Mouse (Mus musculus): ENCODE results near the gene Gucd1. TPM values are rescaled to one million over a fixed set of nuclear protein-coding genes. Genes with fewer than 3 reads are reported as not detected.
"Not testable (repeated sequence)": the region's sequence is repeated elsewhere in the genome, so short reads cannot be mapped to it uniquely, and the experiment has no call there.

Gene Gucd1
- polyA plus RNA-seq, 2 experiments from 2014 or later = 16.2 to 23.0 TPM

- peak; percentile 63 for ATAC-seq
Observed at GRCm38 (mm10) chr10:75364796-75365195, 153.0 kb downstream of the Gucd1 start.

- ATAC-seq = peak; percentile 3
Observed at GRCm38 (mm10) chr10:75364214-75364690, 153.5 kb downstream of the Gucd1 start.

- ATAC-seq = no peak
Observed at GRCm38 (mm10) chr10:75355341-75355740, 162.4 kb downstream of the Gucd1 start.

- peak; percentile 97 for ATAC-seq
Observed at GRCm38 (mm10) chr10:75353838-75354241, 163.9 kb downstream of the Gucd1 start.

GRCm38 (mm10) chr10:75352541-75352940 is 165.2 kb downstream of the Gucd1 start:
- ATAC-seq = no peak

GRCm38 (mm10) chr10:75350564-75350963 is 167.2 kb downstream of the Gucd1 start:
- no peak for ATAC-seq

- ATAC-seq = no peak
Observed at GRCm38 (mm10) chr10:75345265-75345664, 172.5 kb downstream of the Gucd1 start.

- ATAC-seq = not testable (repeated sequence)
Observed at GRCm38 (mm10) chr10:75344563-75344962, 173.2 kb downstream of the Gucd1 start.

- no peak for ATAC-seq
Observed at GRCm38 (mm10) chr10:75341936-75342335, 175.8 kb downstream of the Gucd1 start.

GRCm38 (mm10) chr10:75339377-75339776 is 178.4 kb downstream of the Gucd1 start:
- no peak for ATAC-seq

- no peak for ATAC-seq
Observed at GRCm38 (mm10) chr10:75338852-75339251, 178.9 kb downstream of the Gucd1 start.

- ATAC-seq = no peak
Observed at GRCm38 (mm10) chr10:75337231-75337630, 180.5 kb downstream of the Gucd1 start.

GRCm38 (mm10) chr10:75335075-75335474 is 182.7 kb downstream of the Gucd1 start:
- no peak for ATAC-seq

- ATAC-seq = no peak
Observed at GRCm38 (mm10) chr10:75334175-75334574, 183.6 kb downstream of the Gucd1 start.

GRCm38 (mm10) chr10:75333176-75333776 is 184.5 kb downstream of the Gucd1 start:
- no peak for ATAC-seq

GRCm38 (mm10) chr10:75332268-75332667 is 185.5 kb downstream of the Gucd1 start:
- ATAC-seq = no peak

- no peak for ATAC-seq
Observed at GRCm38 (mm10) chr10:75328201-75328704, 189.5 kb downstream of the Gucd1 start.

GRCm38 (mm10) chr10:75327081-75327480 is 190.7 kb downstream of the Gucd1 start:
- ATAC-seq = no peak

GRCm38 (mm10) chr10:75326553-75326952 is 191.2 kb downstream of the Gucd1 start:
- peak; percentile 90 for ATAC-seq

- ATAC-seq = no peak
Observed at GRCm38 (mm10) chr10:75325821-75326220, 192.0 kb downstream of the Gucd1 start.

- ATAC-seq = no peak
Observed at GRCm38 (mm10) chr10:75324391-75324790, 193.4 kb downstream of the Gucd1 start.

GRCm38 (mm10) chr10:75323986-75324385 is 193.8 kb downstream of the Gucd1 start:
- ATAC-seq = no peak

- ATAC-seq = no peak
Observed at GRCm38 (mm10) chr10:75322966-75323365, 194.8 kb downstream of the Gucd1 start.

GRCm38 (mm10) chr10:75320321-75320720 is 197.5 kb downstream of the Gucd1 start:
- peak; percentile 79 for ATAC-seq

- no peak for ATAC-seq
Observed at GRCm38 (mm10) chr10:75318206-75318605, 199.6 kb downstream of the Gucd1 start.
